Mouse (Mus musculus): ENCODE measurements around the gene Fat2.
A peak's percentile ranks its signal among the peaks of the same experiment; 100 is the strongest.

Fat2 gene

GRCm38 (mm10) chr11:55336101-55336891 lies at the start of gene Fat2:
Fat2 (minus strand) TSS chr11:55336564.
- no peak for DNase-seq (ENCODE audit: low spot score in 2 of 2)

- no peak for DNase-seq (ENCODE audit: low spot score in 2 of 2)
Measured at GRCm38 (mm10) chr11:55383463-55384045, 47.2 kb upstream of the Fat2 start.

- DNase-seq (ENCODE audit: low spot score in 2 of 2): no peak
Measured at GRCm38 (mm10) chr11:55380908-55381307, 44.5 kb upstream of the Fat2 start.

GRCm38 (mm10) chr11:55378371-55378770 lies 42.0 kb upstream of the Fat2 start:
- DNase-seq (ENCODE audit: low spot score in 2 of 2): peak in 1 of 2 experiments; percentile 70

GRCm38 (mm10) chr11:55373838-55374237 lies 37.5 kb upstream of the Fat2 start:
- DNase-seq (ENCODE audit: low spot score in 2 of 2): no peak

GRCm38 (mm10) chr11:55373373-55373772 lies 37.0 kb upstream of the Fat2 start:
- no peak for DNase-seq (ENCODE audit: low spot score in 2 of 2)

GRCm38 (mm10) chr11:55372001-55372400 lies 35.6 kb upstream of the Fat2 start:
- no peak for DNase-seq (ENCODE audit: low spot score in 2 of 2)

GRCm38 (mm10) chr11:55369093-55369471 lies 32.7 kb upstream of the Fat2 start:
- no peak for DNase-seq (ENCODE audit: low spot score in 2 of 2)

- no peak for DNase-seq (ENCODE audit: low spot score in 2 of 2)
Measured at GRCm38 (mm10) chr11:55368388-55369092, 32.2 kb upstream of the Fat2 start.

GRCm38 (mm10) chr11:55367783-55368182 lies 31.4 kb upstream of the Fat2 start:
- peak in 1 of 2 experiments; percentile 54 for DNase-seq (ENCODE audit: low spot score in 2 of 2)

GRCm38 (mm10) chr11:55365840-55366239 lies 29.5 kb upstream of the Fat2 start:
- DNase-seq (ENCODE audit: low spot score in 2 of 2): no peak

GRCm38 (mm10) chr11:55365242-55365641 lies 28.9 kb upstream of the Fat2 start:
- no peak for DNase-seq (ENCODE audit: low spot score in 2 of 2)

GRCm38 (mm10) chr11:55364662-55365061 lies 28.3 kb upstream of the Fat2 start:
- peak in 1 of 2 experiments; percentile 59 for DNase-seq (ENCODE audit: low spot score in 2 of 2)

GRCm38 (mm10) chr11:55358094-55358783 lies 21.9 kb upstream of the Fat2 start:
- DNase-seq (ENCODE audit: low spot score in 2 of 2): no peak

- no peak for DNase-seq (ENCODE audit: low spot score in 2 of 2)
Measured at GRCm38 (mm10) chr11:55356846-55357245, 20.5 kb upstream of the Fat2 start.

- no peak for DNase-seq (ENCODE audit: low spot score in 2 of 2)
Measured at GRCm38 (mm10) chr11:55341961-55342371, 5.6 kb upstream of the Fat2 start.

- DNase-seq (ENCODE audit: low spot score in 2 of 2): no peak
Measured at GRCm38 (mm10) chr11:55340789-55341188, 4.4 kb upstream of the Fat2 start.

- no peak for DNase-seq (ENCODE audit: low spot score in 2 of 2)
Measured at GRCm38 (mm10) chr11:55337032-55337769, 837 bp upstream of the Fat2 start.

GRCm38 (mm10) chr11:55335314-55336076 lies 869 bp downstream of the Fat2 start:
- DNase-seq (ENCODE audit: low spot score in 2 of 2): no peak

- DNase-seq (ENCODE audit: low spot score in 2 of 2): no peak
Measured at GRCm38 (mm10) chr11:55334545-55334944, 1.8 kb downstream of the Fat2 start.

GRCm38 (mm10) chr11:55334063-55334462 lies 2.3 kb downstream of the Fat2 start:
- DNase-seq (ENCODE audit: low spot score in 2 of 2): no peak
